Mouse (Mus musculus) lung, embryonic 14.5 days (tissue): ENCODE results near the gene Nav1. TPM values are rescaled to one million over a fixed set of nuclear protein-coding genes. Genes with fewer than 3 reads are reported as not detected.

Source experiments
- ATAC-seq: fragments of 200-750 bp; cut with Nextera tagmentation; 2 replicates; pipeline ENCODE4 v1.8.0; 2017; ENCODE audit warnings: mild to moderate bottlenecking, moderate TSS enrichment, moderate library complexity; ENCODE audit not compliant: insufficient read depth
- DNase-seq: peaks from one replicate; pipeline ENCODE4 v3.0.0-alpha.2; 2015
- H3K27ac ChIP-seq: fragments of 300-500 bp; sonication (generic); 2 replicates; pipeline ENCODE4 v1.5.1; 2014; ENCODE audit warnings: low read depth, mild to moderate bottlenecking, moderate library complexity
- H3K27me3 ChIP-seq: fragments of 300-500 bp; sonication (generic); 2 replicates; pipeline ENCODE4 v1.6.1; 2014; ENCODE audit warnings: low read length, control low read depth; ENCODE audit not compliant: insufficient read depth
- H3K36me3 ChIP-seq: fragments of 300-500 bp; sonication (generic); 2 replicates; pipeline ENCODE4 v1.6.1; 2014; ENCODE audit warnings: control low read depth; ENCODE audit not compliant: insufficient read depth
- H3K4me1 ChIP-seq: fragments of 300-500 bp; sonication (generic); 2 replicates; pipeline ENCODE4 v1.6.1; 2014; ENCODE audit warnings: antibody characterized with exemption, control low read depth; ENCODE audit not compliant: insufficient read depth
- H3K4me2 ChIP-seq: fragments of 300-500 bp; sonication (generic); 2 replicates; pipeline ENCODE4 v1.6.1; 2014; ENCODE audit warnings: mild to moderate bottlenecking
- H3K4me3 ChIP-seq: fragments of 300-500 bp; sonication (generic); 2 replicates; pipeline ENCODE4 v1.5.1; 2014; ENCODE audit warnings: low read depth, low read length
- H3K9ac ChIP-seq: fragments of 300-500 bp; sonication (generic); 2 replicates; pipeline ENCODE4 v1.6.1; 2014
- H3K9me3 ChIP-seq: fragments of 300-500 bp; sonication (generic); 2 replicates; pipeline ENCODE4 v1.6.1; 2016; ENCODE audit warnings: low read depth, low read length, control low read depth
- CTCF ChIP-seq: IDR thresholded peaks from 2 replicates; pipeline ENCODE4 v1.5.1; 2016; ENCODE audit warnings: antibody characterized with exemption, low read depth
- WGBS: fragments of 180-500 bp; shearing (Covaris S2); extraction: QIAGEN DNeasy Blood & Tissue Kit; methylation state at CpG from one replicate; pipeline ENCODE4 v1.1.7; 2014; 5-methylcytosine and 5-hydroxymethylcytosine counted together
- polyA plus RNA-seq: library from polyadenylated mRNA; unstranded; fragments of >200 nt; fragmentation: Nextera tagmentation; extraction: Ambion mirVana; gene quantifications from 2 replicates; pipeline ENCODE4 v1.2.1, GENCODE M21; 2014

Nav1 gene
- polyA plus RNA-seq, 1 experiment from 2014 or later, result 21.7 TPM

DNA sequence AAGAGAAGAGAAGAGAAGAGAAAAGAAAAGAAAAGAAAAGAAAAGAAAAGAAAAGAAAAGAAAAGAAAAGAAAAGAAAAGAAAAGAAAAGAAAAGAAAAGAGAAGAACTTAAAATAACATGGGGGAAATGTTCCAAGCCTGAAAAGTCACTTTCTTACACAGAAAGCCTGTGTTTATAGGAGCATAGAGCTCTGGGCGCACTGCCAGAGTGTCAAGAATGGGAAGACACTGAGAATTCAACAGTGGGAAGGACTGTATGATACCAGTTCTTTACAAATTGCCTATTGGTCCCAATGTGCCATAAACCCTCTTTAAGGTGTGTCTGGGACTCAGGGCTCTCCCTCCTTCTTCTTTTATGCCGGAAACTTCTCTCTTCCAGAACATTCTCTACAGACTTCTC is 103.7 kb downstream of the Nav1 start:
- H3K27ac ChIP-seq, result peak overlapping the region; percentile 47; the same call in 1 of the 2 replicates
- DNase-seq (peak; percentile 94), ATAC-seq (no peak)
- H3K9me3 ChIP-seq, result no peaks in the 10 kb centered on the region
- H3K4me3 ChIP-seq, result no peak overlapping the region
- no peaks in the 10 kb centered on the region for H3K36me3 ChIP-seq
- WGBS, result 63% methylated on average over 2 of the region's 2 CpGs
- H3K4me1 ChIP-seq, result peaks cover 27% of the 10 kb centered on the region
- no peaks in the 10 kb centered on the region for H3K27me3 ChIP-seq
- no peak overlapping the region for H3K9ac ChIP-seq
- H3K4me2 ChIP-seq, result no peak overlapping the region
- TF ChIP-seq CTCF, result no peak

DNA sequence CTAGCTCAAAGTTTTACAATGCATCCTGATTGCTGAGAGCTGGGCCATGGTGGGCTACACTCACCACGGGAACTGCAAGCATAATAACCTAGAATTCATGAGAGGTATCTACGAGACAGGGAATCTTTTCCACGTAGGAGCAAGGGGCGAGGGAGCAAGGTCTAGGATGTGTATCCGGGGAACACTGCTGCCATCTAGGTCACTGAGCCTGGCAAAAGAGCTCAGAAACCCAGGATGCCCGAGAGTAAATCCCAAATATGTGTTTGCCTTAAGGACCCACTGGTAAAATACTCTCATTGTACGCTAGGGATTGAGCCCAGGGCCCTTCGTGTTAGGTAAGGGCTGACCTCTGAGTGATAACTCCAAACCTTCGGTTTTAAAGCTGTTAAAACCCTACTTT is 104.3 kb downstream of the Nav1 start:
- Histone ChIP-seq H3K27me3 (no peaks in the 10 kb centered on the region), H3K36me3 (no peaks in the 10 kb centered on the region), H3K9me3 (no peaks in the 10 kb centered on the region), H3K27ac (no peak overlapping the region), H3K4me1 (peaks cover 22% of the 10 kb centered on the region), H3K9ac (no peak overlapping the region), H3K4me3 (no peak overlapping the region), H3K4me2 (no peak overlapping the region)
- no peak for ATAC-seq
- no peak for DNase-seq
- WGBS, result 77% methylated on average over 9 of the region's 9 CpGs
- TF ChIP-seq CTCF, result no peak

DNA sequence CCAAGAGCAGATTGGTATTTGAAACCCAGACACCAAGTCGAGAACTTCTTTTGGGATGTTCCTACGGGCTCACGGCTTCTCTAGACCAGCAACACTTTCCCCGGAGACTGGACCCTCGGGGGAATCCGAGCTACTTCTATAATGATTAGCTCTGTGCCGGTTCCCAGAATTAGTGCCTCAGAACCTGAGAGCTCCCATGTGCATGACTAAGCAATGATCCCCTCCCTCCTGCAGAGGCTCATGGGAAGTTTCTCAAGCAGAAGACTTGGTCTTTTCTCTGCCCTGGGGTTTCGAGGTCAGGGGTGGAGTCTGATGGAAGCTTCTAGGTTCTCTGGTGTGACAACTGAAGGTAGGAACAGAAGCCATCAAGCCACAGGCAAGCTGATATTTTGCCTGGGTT is 105.0 kb downstream of the Nav1 start:
- H3K9me3 ChIP-seq, result no peaks in the 10 kb centered on the region
- TF ChIP-seq CTCF, result no peak
- DNase-seq (no peak), ATAC-seq (no peak)
- H3K36me3 ChIP-seq, result no peaks in the 10 kb centered on the region
- H3K4me3 ChIP-seq, result no peak overlapping the region
- H3K27ac ChIP-seq, result no peak overlapping the region
- H3K4me2 ChIP-seq, result no peak overlapping the region
- no peaks in the 10 kb centered on the region for H3K27me3 ChIP-seq
- WGBS, result 76% methylated on average over 8 of the region's 8 CpGs
- H3K9ac ChIP-seq, result no peak overlapping the region
- H3K4me1 ChIP-seq, result peaks cover 15% of the 10 kb centered on the region

DNA sequence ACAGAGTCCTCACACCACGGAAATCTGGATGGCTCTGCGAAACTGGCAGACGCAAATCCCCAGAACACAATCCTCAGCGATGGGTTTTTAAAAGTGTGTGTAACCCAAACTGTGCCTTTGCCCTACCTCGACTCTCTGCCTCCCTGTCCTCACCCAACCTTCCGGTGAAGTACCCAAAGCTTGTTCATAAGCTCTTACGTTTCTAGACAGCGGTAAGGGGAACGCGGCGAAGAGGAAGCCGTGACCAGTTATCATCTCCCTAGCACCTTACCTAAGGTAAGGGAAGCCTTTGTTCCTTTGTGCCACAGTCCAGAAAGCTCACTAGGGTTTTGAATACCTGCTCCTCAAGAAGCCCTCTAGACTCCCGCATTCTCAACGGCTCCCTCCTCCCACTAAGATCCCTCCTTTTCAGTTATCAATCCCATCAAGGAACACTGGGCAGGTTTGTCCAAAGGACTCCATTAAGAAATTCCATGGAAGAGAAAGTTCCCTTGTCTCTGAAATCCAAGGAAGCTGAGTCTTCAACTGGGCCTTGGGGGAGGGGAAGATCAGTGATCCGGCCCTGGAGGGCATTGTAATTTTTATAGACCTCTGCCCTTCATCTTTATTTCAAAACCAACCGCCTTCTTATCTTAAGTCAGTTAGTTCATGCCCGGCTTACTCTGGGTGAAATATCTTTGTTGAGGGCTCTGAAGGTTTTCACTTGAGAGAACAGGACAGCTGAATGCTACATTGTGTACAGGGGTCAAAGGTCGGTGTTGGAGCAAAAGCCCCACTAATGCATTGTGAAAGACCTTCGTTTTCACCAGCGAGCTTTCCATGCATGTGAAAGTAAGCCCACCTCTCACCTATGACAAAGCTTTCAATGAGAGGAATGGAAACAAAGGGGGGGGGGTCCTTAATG is 108.4 kb downstream of the Nav1 start:
- DNase-seq (no peak), ATAC-seq (no peak)
- Histone ChIP-seq H3K4me2 (no peak overlapping the region), H3K36me3 (no peaks in the 10 kb centered on the region), H3K27me3 (no peaks in the 10 kb centered on the region), H3K9me3 (no peaks in the 10 kb centered on the region), H3K4me1 (peaks cover 3% of the 10 kb centered on the region; the same call in 1 of the 2 replicates), H3K4me3 (no peak overlapping the region), H3K27ac (no peak overlapping the region), H3K9ac (no peak overlapping the region)
- TF ChIP-seq CTCF, result no peak
- WGBS, result 76% methylated on average over 20 of the region's 20 CpGs

DNA sequence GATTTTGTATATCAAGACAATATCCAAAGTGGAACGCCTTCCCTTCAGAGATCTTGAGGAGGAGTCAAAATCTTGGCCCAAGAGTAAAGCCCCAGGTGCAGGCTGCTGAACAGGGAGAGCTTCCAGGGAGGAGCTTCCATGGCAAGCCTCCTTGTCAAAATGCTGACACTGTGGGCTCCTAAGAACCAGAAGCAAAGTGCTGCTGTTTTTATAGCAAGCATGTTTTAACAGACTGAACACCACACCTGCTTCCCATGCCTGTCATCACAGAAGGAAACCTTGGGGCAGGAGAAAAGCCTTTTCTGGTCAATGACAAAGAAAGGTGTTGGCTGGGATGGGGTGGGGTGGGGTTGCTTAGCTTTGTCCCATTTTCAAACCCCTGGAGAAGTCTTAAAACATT is 112.0 kb downstream of the Nav1 start:
- no peak for DNase-seq

DNA sequence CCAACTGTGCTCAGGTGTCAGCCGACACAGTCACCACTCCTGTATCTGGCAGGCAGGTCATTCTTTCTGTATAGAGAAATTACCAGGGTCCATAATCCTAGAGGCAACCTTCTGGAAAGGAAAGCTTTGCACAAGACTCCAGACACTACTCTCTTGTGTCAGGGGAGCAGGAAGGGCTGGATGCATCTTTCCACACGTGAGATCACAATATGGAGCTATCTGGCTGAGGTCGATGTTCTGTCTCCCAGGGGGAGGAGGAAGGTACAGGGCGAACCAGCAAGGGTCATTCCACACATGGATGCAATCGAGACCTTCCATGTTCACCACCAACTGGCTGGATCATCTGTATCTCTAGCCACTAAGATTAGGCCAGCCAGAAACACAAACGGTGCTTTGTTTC is 113.2 kb downstream of the Nav1 start:
- TF ChIP-seq CTCF, result no peak
- H3K36me3 ChIP-seq, result no peaks in the 10 kb centered on the region
- H3K27ac ChIP-seq, result no peak overlapping the region
- no peak overlapping the region for H3K4me3 ChIP-seq
- no peak for DNase-seq
- WGBS, result 79% methylated on average over 6 of the region's 6 CpGs
- no peaks in the 10 kb centered on the region; the same call in 1 of the 2 replicates for H3K4me1 ChIP-seq
- no peaks in the 10 kb centered on the region for H3K9me3 ChIP-seq
- H3K27me3 ChIP-seq, result no peaks in the 10 kb centered on the region
- ATAC-seq, result no peak
- no peak overlapping the region for H3K9ac ChIP-seq
- H3K4me2 ChIP-seq, result no peak overlapping the region

More for the DNA sequence above, 112.0 kb downstream of the Nav1 start:
- H3K9me3 ChIP-seq, result no peaks in the 10 kb centered on the region
- no peak for TF ChIP-seq CTCF
- H3K4me3 ChIP-seq, result no peak overlapping the region
- H3K27ac ChIP-seq, result no peak overlapping the region; the same call in 1 of the 2 replicates
- ATAC-seq, result no peak
- no peaks in the 10 kb centered on the region for H3K27me3 ChIP-seq
- no peaks in the 10 kb centered on the region for H3K36me3 ChIP-seq
- H3K9ac ChIP-seq, result no peak overlapping the region
- WGBS, result 74% methylated on average over 1 of the region's 1 CpGs
- no peaks in the 10 kb centered on the region; the same call in 1 of the 2 replicates for H3K4me1 ChIP-seq
- H3K4me2 ChIP-seq, result no peak overlapping the region

DNA sequence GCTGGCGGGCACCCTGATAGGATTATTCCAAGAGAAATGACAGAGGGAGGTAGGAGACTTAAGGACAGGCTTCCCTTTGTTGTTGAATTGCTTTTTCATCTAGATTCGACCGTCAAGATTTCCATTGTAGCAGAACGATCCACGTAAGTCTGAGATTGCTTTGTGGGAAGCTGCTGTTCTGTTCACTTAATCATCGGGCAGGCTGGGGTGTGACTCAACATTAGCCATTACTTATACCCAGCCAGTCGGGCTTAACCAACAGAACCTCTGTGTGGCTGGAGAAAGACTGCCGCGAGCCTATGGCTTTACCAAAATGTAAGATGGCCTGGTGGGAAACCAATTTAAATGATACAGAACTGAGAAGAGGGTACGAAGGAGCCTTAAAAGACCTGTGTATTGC is 114.7 kb downstream of the Nav1 start:
- no peaks in the 10 kb centered on the region for H3K9me3 ChIP-seq
- 75% methylated on average over 10 of the region's 10 CpGs for WGBS
- no peak overlapping the region for H3K4me2 ChIP-seq
- no peak overlapping the region for H3K27ac ChIP-seq
- no peaks in the 10 kb centered on the region for H3K27me3 ChIP-seq
- no peak for ATAC-seq
- no peaks in the 10 kb centered on the region for H3K36me3 ChIP-seq
- no peak overlapping the region for H3K9ac ChIP-seq
- no peak overlapping the region for H3K4me3 ChIP-seq
- DNase-seq, result no peak
- no peak for TF ChIP-seq CTCF
- H3K4me1 ChIP-seq, result no peaks in the 10 kb centered on the region; the same call in 1 of the 2 replicates
